Mouse (Mus musculus): ENCODE results near the gene Mylip. TPM values are rescaled to one million over a fixed set of nuclear protein-coding genes. Genes with fewer than 3 reads are reported as not detected.

Mylip gene
- total RNA-seq, 4 experiments from 2014 or later: 19.9 to 29.6 (median 24.4) TPM

Other genes starting within 250 kb of the Mylip start
- gene Gmpr, start 117.7 kb downstream of the Mylip start, total RNA-seq (2022): 10 to 100 TPM; 65.2 to 76.9 (median 67.4) TPM

Measured in layer of hippocampus, adult 8-10 months (tissue).